Mouse (Mus musculus): ENCODE data around the gene Anxa3.

Gene Anxa3

GRCm38 (mm10) chr5:96792936-96793718 lies at the start of gene Anxa3:
Anxa3 (plus strand) TSS chr5:96793339.
- no peak for DNase-seq (ENCODE audit: low read depth, low spot score)

DNA sequence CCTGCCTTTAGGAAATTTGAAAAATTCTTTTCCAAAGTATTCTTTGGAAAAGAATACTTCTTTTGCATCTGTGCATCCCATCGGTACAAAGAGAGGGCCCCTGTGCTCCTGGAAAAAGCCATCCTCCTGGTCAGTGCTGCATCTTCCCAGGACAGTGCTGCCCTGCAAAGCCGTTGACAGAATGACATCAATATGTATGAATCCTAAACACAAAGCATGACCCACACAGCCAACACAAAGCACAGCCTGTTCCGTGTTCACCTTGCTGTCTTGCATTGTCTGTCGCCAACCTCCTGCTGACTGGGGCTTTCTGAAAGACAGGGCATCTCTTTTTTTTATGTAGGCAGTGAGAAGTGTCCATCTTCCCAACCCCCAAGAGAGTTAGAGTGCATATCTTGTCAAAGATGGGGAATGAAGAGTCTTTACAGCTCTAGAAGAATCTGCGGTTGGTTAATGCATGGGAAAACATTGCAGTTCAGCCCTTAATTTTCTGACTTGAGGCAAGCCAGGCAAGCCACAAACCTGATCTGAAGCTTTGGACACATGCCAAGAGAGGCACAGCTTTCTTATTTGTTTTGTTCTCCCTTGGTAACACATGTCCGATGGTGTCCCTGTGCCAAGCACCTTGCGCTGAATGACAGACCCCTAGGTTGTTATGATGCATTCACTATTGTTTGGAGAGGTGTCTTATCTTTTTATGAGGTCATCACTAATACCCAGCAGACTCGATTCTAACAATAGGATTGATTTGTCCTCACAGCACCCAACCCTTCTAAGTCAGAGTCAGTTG lies 45.7 kb upstream of the Anxa3 start:
- no peak for DNase-seq (ENCODE audit: low read depth, low spot score)

DNA sequence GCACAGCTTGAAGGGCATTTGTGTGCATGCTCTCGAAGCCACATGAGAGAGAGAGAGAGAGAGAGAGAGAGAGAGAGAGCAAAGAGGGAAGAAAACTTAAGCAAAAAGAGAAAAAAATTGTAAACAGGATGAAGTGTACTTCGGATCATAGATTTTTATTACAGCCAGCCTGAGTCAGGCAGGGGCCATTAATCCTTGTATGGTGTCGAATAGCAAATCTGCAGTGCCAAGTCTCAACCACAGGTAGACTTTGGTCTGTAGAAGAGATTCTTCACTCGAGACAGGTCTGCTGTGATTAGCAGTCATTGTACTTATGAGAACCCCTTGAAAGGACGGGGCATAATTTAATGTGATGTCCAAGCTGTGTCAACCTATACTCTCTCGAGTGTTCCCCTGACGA lies 35.5 kb upstream of the Anxa3 start:
- no peak for DNase-seq (ENCODE audit: low read depth, low spot score)

- no peak for DNase-seq (ENCODE audit: low read depth, low spot score)
These were observed 31.1 kb upstream of the Anxa3 start for GRCm38 (mm10) chr5:96762021-96762420.

GRCm38 (mm10) chr5:96768846-96769471 lies 24.2 kb upstream of the Anxa3 start:
- DNase-seq (ENCODE audit: low read depth, low spot score) = peak; percentile 15

- no peak for DNase-seq (ENCODE audit: low read depth, low spot score)
These were observed 9.4 kb upstream of the Anxa3 start for GRCm38 (mm10) chr5:96783506-96784288.

DNA sequence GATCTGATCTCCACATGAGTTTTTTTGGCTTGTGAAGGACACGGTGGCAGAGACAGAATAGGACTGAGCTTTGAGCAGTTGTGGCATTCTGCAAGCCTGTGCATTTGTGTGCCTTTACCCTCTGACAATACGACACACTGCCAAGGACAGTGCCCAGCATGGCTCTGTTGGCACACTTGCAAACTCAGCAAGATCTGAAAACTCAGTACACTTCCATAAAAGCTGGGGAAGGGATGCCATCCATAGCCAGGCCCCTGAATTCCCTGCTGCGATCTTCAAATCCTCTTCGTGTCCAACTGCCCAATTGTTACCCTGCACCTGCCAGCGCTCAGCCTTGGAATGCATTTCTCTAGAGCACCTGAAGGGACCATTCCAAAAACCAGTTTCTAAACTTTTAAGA lies 8.0 kb upstream of the Anxa3 start:
- DNase-seq (ENCODE audit: low read depth, low spot score) = no peak

- DNase-seq (ENCODE audit: low read depth, low spot score) = no peak
These were observed 717 bp upstream of the Anxa3 start for GRCm38 (mm10) chr5:96792422-96792821.

DNA sequence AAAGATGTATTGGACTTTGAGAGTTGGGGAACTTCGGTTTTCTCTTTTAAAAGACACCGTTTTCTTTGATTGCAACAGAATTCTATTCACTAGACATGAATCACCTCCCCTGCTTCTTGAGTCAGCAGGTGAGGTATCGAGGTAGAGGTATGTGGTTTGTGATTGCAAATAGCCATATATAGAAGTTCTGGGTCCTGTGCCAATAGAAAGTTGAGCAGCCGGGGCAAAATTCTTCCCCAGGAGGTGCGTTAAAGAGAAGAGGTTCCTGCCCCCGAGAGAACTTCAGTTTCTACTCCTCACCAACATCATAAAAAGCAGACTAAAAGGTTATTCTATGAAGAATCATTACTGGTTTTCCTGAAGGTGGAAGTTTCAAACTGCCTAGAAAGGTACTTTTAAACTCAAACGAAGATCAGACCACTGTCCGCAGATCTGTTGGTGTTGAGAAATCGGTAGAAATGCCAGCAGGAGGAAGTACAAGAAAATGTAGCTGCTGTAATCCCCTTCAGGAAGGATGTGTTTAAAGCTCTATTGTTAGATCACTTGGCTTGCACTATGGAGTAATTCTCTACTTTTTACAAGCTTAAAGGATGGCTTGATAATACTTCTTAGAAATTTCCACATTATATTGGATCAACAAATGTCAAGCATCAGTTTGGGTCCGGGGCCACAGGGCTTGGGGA lies 955 bp downstream of the Anxa3 start:
- no peak for DNase-seq (ENCODE audit: low read depth, low spot score)

GRCm38 (mm10) chr5:96795752-96796151 lies 2.6 kb downstream of the Anxa3 start:
- no peak for DNase-seq (ENCODE audit: low read depth, low spot score)

DNA sequence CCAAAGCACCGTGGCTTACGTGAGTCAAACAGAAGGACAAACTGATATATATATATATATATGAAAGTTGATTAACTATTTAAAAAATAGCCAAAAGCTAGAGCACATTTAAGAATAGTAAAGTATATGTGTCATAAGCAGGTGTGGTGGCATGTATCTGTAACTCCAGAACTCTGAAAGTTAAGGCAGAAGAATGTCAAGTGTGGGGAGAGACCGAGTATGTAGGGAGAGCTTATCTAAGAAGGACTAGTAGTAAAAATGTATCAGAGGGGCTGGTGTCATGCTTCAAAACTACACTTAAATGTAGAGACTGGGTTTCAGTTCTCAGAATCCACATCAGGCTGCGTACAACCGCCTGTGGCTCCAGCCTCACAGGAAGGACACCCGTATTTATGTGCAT lies 4.3 kb downstream of the Anxa3 start:
- no peak for DNase-seq (ENCODE audit: low read depth, low spot score)

- no peak for DNase-seq (ENCODE audit: low read depth, low spot score)
These were observed 6.0 kb downstream of the Anxa3 start for GRCm38 (mm10) chr5:96799165-96799564.

GRCm38 (mm10) chr5:96799969-96800368 lies 6.8 kb downstream of the Anxa3 start:
- DNase-seq (ENCODE audit: low read depth, low spot score) = no peak

GRCm38 (mm10) chr5:96802185-96802584 lies 9.0 kb downstream of the Anxa3 start:
- DNase-seq (ENCODE audit: low read depth, low spot score) = no peak

DNA sequence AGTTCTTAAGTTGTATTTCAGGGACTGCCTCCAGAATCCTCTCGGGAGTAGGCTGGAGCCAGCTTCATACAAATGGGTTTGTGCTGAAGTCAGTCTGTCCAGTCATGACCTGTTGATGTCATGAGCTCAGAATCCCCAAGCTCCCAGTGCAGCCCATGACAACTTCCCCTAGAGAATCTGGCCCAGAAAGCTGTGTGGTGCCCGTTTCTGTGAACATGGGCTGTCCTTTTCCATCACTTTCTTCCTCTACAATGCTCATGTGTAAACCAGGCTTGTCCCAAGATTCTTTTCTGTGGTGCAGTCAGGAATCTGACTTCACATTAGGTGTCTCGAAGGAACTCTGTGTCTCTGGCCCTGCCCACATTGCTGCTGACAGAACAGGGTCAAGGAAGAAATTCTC lies 10.0 kb downstream of the Anxa3 start:
- no peak for DNase-seq (ENCODE audit: low read depth, low spot score)

DNA sequence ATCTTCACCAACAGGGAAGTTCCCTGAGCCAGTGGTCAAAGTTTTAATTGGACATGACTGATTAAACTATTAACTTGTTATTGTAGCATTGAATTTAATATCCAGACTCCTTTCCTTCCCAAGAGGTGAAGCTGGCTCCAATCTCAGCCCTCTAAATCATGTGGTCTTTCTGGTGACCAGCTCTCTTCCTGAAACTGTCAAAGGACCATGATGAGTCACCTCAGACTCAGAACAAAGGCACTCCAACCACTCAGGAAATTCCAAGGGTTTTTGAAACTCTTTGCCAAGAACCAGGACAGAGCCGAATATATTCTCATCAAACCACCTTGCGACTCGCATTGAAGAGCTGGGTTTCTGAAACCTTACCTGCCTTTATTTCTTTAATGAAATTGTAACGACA lies 11.2 kb downstream of the Anxa3 start:
- no peak for DNase-seq (ENCODE audit: low read depth, low spot score)

- no peak for DNase-seq (ENCODE audit: low read depth, low spot score)
These were observed 11.7 kb downstream of the Anxa3 start for GRCm38 (mm10) chr5:96804813-96805212.

- no peak for DNase-seq (ENCODE audit: low read depth, low spot score)
These were observed 17.5 kb downstream of the Anxa3 start for GRCm38 (mm10) chr5:96810620-96811019.

GRCm38 (mm10) chr5:96824769-96825327 lies 31.7 kb downstream of the Anxa3 start:
- peak; percentile 81 for DNase-seq (ENCODE audit: low read depth, low spot score)

- DNase-seq (ENCODE audit: low read depth, low spot score) = no peak
These were observed 34.0 kb downstream of the Anxa3 start for GRCm38 (mm10) chr5:96827176-96827575.

- DNase-seq (ENCODE audit: low read depth, low spot score) = no peak
These were observed 41.2 kb downstream of the Anxa3 start for GRCm38 (mm10) chr5:96834338-96834737.
